Mouse (Mus musculus) neural tube, embryonic 14.5 days (tissue): ENCODE data around the gene Ddah1. TPM values are rescaled to one million over a fixed set of nuclear protein-coding genes. Genes with fewer than 3 reads are reported as not detected.
"Not testable (repeated sequence)": the region's sequence is repeated elsewhere in the genome, so short reads cannot be mapped to it uniquely, and the experiment has no call there.

Experiments
- ATAC-seq: fragments of 200-750 bp; cut with Nextera tagmentation; 2 replicates; pipeline ENCODE4 v1.8.0; 2017; ENCODE audit warnings: low read depth, mild to moderate bottlenecking, moderate TSS enrichment, moderate library complexity
- H3K27ac ChIP-seq: fragments of 300-500 bp; sonication (generic); 2 replicates; pipeline ENCODE4 v1.5.1; 2014; ENCODE audit warnings: low read depth, mild to moderate bottlenecking, control low read depth, low read length, moderate library complexity, mixed read lengths
- H3K27me3 ChIP-seq: fragments of 300-500 bp; sonication (generic); 2 replicates; pipeline ENCODE4 v1.6.1; 2014; ENCODE audit warnings: low read length; ENCODE audit not compliant: control insufficient read depth, insufficient read depth
- H3K36me3 ChIP-seq: fragments of 300-500 bp; sonication (generic); 2 replicates; pipeline ENCODE4 v1.6.1; 2014; ENCODE audit warnings: low read length, mixed read lengths; ENCODE audit not compliant: control insufficient read depth, insufficient read depth
- H3K4me1 ChIP-seq: fragments of 300-500 bp; sonication (generic); 2 replicates; pipeline ENCODE4 v1.6.1; 2014; ENCODE audit warnings: low read length; ENCODE audit not compliant: control insufficient read depth, insufficient read depth
- H3K4me2 ChIP-seq: fragments of 300-500 bp; sonication (generic); 2 replicates; pipeline ENCODE4 v1.6.1; 2014; ENCODE audit warnings: mild to moderate bottlenecking, low read depth, low read length, control low read depth
- H3K4me3 ChIP-seq: fragments of 300-500 bp; sonication (generic); 2 replicates; pipeline ENCODE4 v1.5.1; 2014; ENCODE audit warnings: low read depth, low read length, control low read depth, mixed read lengths
- H3K9ac ChIP-seq: fragments of 300-500 bp; sonication (generic); replicated peaks from 2 replicates; pipeline ENCODE4 v1.6.1; 2014; ENCODE audit warnings: low read depth, mild to moderate bottlenecking, control low read depth, low read length, mixed read lengths
- H3K9me3 ChIP-seq: fragments of 300-500 bp; sonication (generic); 2 replicates; pipeline ENCODE4 v1.6.1; 2016; ENCODE audit warnings: low read length; ENCODE audit not compliant: control insufficient read depth
- whole genome bisulfite sequencing: fragments of 180-500 bp; shearing (Covaris S2); extraction: QIAGEN DNeasy Blood & Tissue Kit; methylation state at CpG from one replicate; pipeline ENCODE4 v1.1.7; 2014; 5-methylcytosine and 5-hydroxymethylcytosine counted together
- polyA plus RNA-seq: library from polyadenylated mRNA; unstranded; fragments of >200 nt; fragmentation: Nextera tagmentation; extraction: Ambion mirVana; gene quantifications from 2 replicates; pipeline ENCODE4 v1.2.1, GENCODE M21; 2014

The Ddah1 gene
- polyA plus RNA-seq, 1 experiment from 2014 or later, result 98.8 TPM

DNA sequence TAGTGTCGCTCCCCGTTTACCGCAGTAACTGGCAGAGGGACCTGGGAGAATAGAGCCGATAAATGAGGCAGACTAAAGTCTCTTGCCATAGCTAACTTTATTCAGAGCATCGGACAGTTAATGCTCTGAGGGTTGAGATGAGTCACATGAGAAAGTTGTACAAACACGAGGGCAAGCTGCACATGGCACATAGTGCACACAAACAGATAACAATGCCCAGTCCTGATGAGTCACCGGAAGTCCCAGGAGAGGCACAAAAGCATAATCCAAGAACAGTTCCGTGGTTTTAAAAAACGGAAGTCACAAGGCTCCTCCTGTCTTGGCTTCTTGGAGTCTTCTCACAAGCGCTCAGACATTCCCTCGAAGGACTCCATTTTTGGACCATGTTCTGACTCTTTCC, 117.6 kb downstream of the Ddah1 start:
- H3K36me3 ChIP-seq, result no peaks in the 10 kb centered on the region
- no peak overlapping the region for H3K27ac ChIP-seq
- no peak overlapping the region for H3K4me3 ChIP-seq
- H3K27me3 ChIP-seq, result no peaks in the 10 kb centered on the region
- H3K4me1 ChIP-seq, result no peaks in the 10 kb centered on the region
- no peak overlapping the region for H3K9ac ChIP-seq
- no peak for ATAC-seq
- no peak overlapping the region for H3K4me2 ChIP-seq
- H3K9me3 ChIP-seq, result no peaks in the 10 kb centered on the region
- 89% methylated on average over 11 of the region's 11 CpGs for WGBS

GRCm38 (mm10) chr3:145878867-145879266, 120.4 kb downstream of the Ddah1 start:
- not testable (repeated sequence) for H3K36me3 ChIP-seq, H3K4me3 ChIP-seq, H3K9me3 ChIP-seq, H3K27me3 ChIP-seq, H3K4me2 ChIP-seq, H3K9ac ChIP-seq, ATAC-seq, H3K27ac ChIP-seq, H3K4me1 ChIP-seq
- 91% methylated on average over 12 of the region's 14 CpGs for WGBS

- no peaks in the 10 kb centered on the region for H3K36me3 ChIP-seq
- H3K4me3 ChIP-seq, result no peak overlapping the region
- H3K4me1 ChIP-seq, result peaks cover 3% of the 10 kb centered on the region; the same call in 1 of the 2 replicates
- ATAC-seq, result no peak
- H3K9ac ChIP-seq, result no peak overlapping the region
- WGBS, result 68% methylated on average over 1 of the region's 1 CpGs
- no peak overlapping the region for H3K4me2 ChIP-seq
- no peak overlapping the region for H3K27ac ChIP-seq
- H3K27me3 ChIP-seq, result no peaks in the 10 kb centered on the region
- no peaks in the 10 kb centered on the region for H3K9me3 ChIP-seq
Measured at GRCm38 (mm10) chr3:145880335-145880734, 121.9 kb downstream of the Ddah1 start.

GRCm38 (mm10) chr3:145882076-145882874, 123.8 kb downstream of the Ddah1 start:
- no peak for ATAC-seq
- no peak overlapping the region for H3K4me3 ChIP-seq

GRCm38 (mm10) chr3:145883233-145883632, 124.8 kb downstream of the Ddah1 start:
- Histone ChIP-seq H3K36me3 (no peaks in the 10 kb centered on the region), H3K27ac (no peak overlapping the region), H3K4me2 (no peak overlapping the region), H3K27me3 (no peaks in the 10 kb centered on the region), H3K9ac (no peak overlapping the region), H3K4me1 (peaks cover 6% of the 10 kb centered on the region; the same call in 1 of the 2 replicates), H3K9me3 (no peaks in the 10 kb centered on the region), H3K4me3 (no peak overlapping the region)
- no peak for ATAC-seq
- WGBS, result 56% methylated on average over 2 of the region's 2 CpGs

More at GRCm38 (mm10) chr3:145882076-145882874, 123.8 kb downstream of the Ddah1 start:
- WGBS, result 79% methylated on average over 15 of the region's 15 CpGs
- Histone ChIP-seq H3K4me1 (peaks cover 6% of the 10 kb centered on the region; the same call in 1 of the 2 replicates), H3K27me3 (no peaks in the 10 kb centered on the region), H3K4me2 (no peak overlapping the region), H3K9ac (no peak overlapping the region), H3K27ac (no peak overlapping the region), H3K9me3 (no peaks in the 10 kb centered on the region), H3K36me3 (no peaks in the 10 kb centered on the region)

DNA sequence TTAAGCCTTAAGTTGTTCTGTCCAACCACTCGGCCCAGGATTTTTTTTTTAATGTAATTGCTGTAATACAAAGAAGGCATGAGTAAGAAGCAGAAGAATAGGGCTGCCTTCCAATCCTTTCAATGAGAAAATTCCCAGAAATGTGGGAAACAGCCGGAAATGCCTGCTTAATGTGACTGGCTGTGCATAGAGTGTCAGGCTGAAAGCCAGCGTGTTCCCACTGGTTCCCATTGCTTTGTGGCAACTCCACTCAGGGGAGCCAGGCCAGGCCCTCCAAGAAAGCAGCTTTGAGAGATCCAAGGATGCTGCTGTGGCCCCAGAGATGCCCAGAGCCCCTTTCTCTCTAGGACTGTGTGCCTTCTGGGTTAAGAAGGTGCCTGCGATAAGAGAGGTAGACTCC, 126.9 kb downstream of the Ddah1 start:
- ATAC-seq, result no peak
- Histone ChIP-seq H3K4me1 (peaks cover 6% of the 10 kb centered on the region; the same call in 1 of the 2 replicates), H3K27me3 (no peaks in the 10 kb centered on the region), H3K27ac (no peak overlapping the region; the same call in 1 of the 2 replicates), H3K9me3 (no peaks in the 10 kb centered on the region), H3K9ac (no peak overlapping the region), H3K4me3 (no peak overlapping the region), H3K4me2 (no peak overlapping the region), H3K36me3 (no peaks in the 10 kb centered on the region)
- WGBS, result 63% methylated on average over 4 of the region's 4 CpGs

- WGBS, result 67% methylated on average over 5 of the region's 5 CpGs
- no peak overlapping the region for H3K4me2 ChIP-seq
Measured at GRCm38 (mm10) chr3:145885851-145886464, 127.5 kb downstream of the Ddah1 start.

DNA sequence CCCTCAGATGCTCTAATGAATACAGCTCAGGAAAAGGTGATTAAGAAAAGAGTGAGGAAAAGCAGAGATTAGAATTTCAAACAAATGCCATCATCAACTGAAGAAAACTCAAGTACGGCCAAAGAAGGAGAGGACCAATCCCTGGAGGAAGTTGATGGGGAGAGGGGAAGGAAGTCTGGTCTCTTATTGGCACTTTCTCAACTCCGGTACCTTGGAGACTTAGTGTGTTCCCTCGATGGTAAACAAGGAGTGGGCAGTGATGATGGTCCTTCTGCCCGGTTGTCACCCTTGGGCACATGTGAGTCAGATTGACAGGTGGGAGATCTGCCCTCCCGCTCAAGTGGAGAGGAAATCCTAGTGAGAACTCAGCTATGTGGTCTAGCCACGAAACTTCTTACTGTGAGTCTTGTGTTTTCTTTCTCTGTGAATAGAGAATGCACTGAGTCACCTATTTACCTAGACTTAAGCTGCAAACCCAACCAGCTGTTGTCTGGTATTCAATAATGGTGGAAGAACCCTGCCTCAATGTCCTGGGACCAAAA, 129.0 kb downstream of the Ddah1 start:
- 89% methylated on average over 6 of the region's 6 CpGs for WGBS
- Histone ChIP-seq H3K27me3 (no peaks in the 10 kb centered on the region), H3K4me3 (no peak overlapping the region), H3K27ac (no peak overlapping the region), H3K36me3 (no peaks in the 10 kb centered on the region), H3K9me3 (no peaks in the 10 kb centered on the region), H3K4me2 (no peak overlapping the region), H3K4me1 (peaks cover 6% of the 10 kb centered on the region; the same call in 1 of the 2 replicates), H3K9ac (no peak overlapping the region)
- ATAC-seq, result no peak

More at GRCm38 (mm10) chr3:145885851-145886464, 127.5 kb downstream of the Ddah1 start:
- H3K9ac ChIP-seq, result no peak overlapping the region
- H3K27me3 ChIP-seq, result no peaks in the 10 kb centered on the region
- peaks cover 6% of the 10 kb centered on the region; the same call in 1 of the 2 replicates for H3K4me1 ChIP-seq
- no peak overlapping the region for H3K4me3 ChIP-seq
- H3K27ac ChIP-seq, result no peak overlapping the region; the same call in 1 of the 2 replicates
- no peaks in the 10 kb centered on the region for H3K9me3 ChIP-seq
- H3K36me3 ChIP-seq, result no peaks in the 10 kb centered on the region
- no peak for ATAC-seq
